Mouse (Mus musculus) yolk sac, embryonic 10.5 days (tissue): ENCODE results near the gene Ptprj.
"Not testable (repeated sequence)": the region's sequence is repeated elsewhere in the genome, so short reads cannot be mapped to it uniquely, and the experiment has no call there.

Experiments used
- DNase-seq: peaks from one replicate; pipeline ENCODE4 v3.0.0-alpha.2; 2017; ENCODE audit warnings: low spot score

Gene Ptprj

GRCm38 (mm10) chr2:90480747-90481308, 99.6 kb downstream of the Ptprj start:
- no peak for DNase-seq

DNA sequence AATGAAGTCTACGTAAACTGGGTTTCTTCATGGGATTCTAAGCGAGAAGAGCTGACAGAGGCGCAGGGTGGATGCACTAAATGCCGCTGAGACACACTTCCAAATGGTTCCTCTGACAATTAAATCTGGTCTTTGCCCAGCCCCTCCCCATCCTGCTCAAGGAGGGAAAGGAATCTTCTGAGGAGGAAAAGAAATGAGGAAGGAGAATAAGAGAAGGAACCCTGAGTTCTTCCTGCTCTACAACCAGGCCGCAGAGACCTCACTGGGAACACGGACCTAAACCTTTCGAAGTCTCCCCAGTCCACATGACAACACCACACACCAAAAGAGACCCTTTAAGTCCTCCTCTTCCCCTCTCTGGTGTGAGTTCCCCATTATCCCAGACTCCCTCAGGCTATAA, 101.9 kb downstream of the Ptprj start:
- DNase-seq = no peak

DNA sequence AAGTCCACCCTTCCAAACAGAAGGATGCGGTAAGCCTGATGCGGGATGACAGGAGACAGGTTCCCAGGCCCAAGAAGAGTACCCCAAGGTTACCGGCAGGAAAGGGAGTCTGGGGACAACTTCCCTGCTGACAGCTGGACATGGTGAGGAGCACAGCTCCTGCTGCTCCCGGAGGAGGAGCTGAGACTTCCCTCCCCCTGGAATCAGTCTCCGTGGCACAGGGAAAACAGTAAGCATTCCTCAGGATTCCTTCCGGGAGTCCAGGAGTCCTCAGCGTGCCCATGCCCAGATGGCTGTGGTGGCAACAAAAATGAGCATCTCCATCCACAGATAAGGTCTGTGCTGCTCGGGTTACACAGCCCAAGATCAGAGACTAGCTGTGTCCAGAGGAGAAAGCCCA, 102.8 kb downstream of the Ptprj start:
- no peak for DNase-seq

GRCm38 (mm10) chr2:90476792-90477191, 103.7 kb downstream of the Ptprj start:
- DNase-seq = no peak

DNA sequence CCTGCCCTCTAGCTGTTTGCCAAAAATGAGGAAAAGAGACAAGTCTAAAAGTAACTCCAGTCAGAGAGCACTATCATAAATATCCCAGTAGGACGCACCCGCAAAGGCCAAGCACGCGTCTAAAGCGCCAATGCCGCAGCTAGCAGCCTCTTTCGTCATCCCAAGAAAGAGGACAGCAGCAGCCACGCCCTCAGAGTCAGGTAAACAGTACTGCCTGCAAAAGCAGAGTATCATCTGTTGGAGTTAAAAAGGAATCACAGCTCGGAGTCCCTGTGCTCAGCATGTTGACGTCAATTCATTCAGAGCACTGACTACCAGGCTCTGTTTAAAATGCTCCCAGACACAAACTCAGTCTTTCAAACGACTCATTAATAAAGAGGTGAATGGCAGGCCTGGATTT, 104.1 kb downstream of the Ptprj start:
- DNase-seq = no peak

DNA sequence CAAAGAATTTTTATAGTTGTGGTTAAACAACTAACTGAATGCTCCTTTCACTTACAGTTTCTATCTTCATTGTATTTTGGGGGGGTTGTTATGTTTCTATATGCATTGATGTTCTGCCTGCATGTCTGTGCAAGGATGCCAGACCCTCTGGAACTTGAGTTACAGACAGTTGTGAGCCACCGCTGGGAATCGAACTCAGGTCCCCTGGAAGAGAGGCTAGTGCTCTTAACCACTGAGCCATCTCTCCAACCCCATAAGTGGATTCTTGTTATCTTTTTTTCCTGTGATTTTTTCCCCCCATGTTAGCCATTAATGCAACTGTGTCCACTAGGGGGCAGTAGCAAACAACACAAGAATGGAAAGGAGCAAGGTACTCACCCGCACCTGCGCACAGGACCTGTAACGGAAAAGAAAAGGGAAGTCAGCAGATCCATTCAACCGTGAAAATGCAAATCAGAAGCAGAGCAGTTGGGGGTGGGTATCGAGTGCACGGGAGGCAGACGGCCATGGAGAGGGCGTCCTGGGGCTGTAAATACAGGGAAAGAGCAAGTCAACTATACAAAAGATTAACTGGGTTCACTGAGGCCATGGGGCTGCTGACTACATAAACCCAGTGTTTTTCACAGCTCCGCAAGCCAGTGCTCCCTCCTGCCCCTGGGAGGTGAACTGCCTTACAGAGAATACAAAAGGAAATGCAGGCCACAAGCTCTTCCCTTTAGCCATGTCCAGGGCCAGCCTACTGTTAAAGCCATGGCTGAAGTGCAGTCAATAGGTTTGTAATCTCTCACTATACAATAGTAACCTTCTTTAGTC, 105.6 kb downstream of the Ptprj start:
- peak; percentile 88 for DNase-seq

GRCm38 (mm10) chr2:90472701-90473100, 107.7 kb downstream of the Ptprj start:
- DNase-seq = no peak

GRCm38 (mm10) chr2:90470122-90470521, 110.3 kb downstream of the Ptprj start:
- DNase-seq = no peak

- no peak for DNase-seq
Observed at GRCm38 (mm10) chr2:90466480-90466879, 114.0 kb downstream of the Ptprj start.

- no peak for DNase-seq
Observed at GRCm38 (mm10) chr2:90463735-90464134, 116.7 kb downstream of the Ptprj start.

DNA sequence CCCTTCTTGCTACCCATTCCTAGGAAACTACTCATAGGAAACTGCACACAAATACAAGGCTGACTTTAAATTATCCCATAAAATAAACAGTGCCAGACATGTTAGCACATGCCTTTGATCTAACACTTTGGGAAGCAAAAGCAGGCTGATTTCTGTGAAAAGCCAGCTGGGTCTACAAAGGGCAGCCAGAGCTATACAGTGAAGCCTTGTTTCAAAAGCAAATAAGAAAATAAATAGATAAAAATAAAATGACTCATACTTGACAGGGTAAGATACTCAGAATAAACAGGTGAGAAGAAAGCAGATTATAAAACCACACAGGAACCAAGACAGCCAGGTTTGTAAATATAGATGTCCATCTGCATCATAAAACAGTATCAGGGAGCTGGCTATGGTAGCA, 118.2 kb downstream of the Ptprj start:
- no peak for DNase-seq

- DNase-seq = no peak
Observed at GRCm38 (mm10) chr2:90457946-90458345, 122.5 kb downstream of the Ptprj start.

DNA sequence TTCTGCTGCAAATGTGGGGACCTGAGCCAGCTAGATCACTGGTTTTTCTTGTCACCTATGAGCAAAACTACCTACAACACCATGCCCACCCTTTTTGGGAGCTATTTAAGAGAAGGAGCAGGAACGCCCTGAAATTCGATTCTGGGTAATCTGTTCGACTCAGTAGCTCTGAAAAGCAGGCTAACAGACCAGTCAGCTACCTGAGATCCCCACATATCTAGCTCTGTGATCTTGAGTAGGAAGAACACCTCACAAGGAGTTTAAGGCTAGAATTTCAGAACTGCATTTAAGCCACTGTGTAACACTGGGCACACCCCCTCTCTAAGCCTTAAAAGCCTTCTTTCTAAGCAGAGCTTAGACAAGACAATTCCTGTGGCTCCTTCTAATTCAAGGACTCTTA, 128.1 kb downstream of the Ptprj start:
- no peak for DNase-seq

GRCm38 (mm10) chr2:90448967-90449740, 131.3 kb downstream of the Ptprj start:
- DNase-seq = no peak

DNA sequence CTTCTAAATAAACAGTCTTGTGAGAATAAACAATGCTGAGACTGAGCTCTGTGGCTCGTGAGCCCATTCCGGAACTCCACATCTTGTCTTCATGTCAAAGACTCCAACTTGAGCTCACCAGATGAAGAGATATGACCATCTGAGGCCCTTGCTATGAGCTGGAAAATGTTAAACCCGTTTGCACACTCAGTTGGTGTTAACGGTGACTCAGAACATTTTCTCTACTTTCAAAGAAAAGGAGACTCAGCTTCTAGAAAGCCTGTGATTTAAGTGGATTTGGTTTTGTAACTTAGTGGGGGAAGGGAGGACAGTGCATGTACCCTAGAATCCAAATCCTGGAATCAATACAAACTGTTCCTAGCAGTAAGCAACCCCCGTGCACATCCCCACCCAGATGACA, 136.6 kb downstream of the Ptprj start:
- no peak for DNase-seq

GRCm38 (mm10) chr2:90441811-90442210, 138.6 kb downstream of the Ptprj start:
- peak; percentile 24 for DNase-seq

DNA sequence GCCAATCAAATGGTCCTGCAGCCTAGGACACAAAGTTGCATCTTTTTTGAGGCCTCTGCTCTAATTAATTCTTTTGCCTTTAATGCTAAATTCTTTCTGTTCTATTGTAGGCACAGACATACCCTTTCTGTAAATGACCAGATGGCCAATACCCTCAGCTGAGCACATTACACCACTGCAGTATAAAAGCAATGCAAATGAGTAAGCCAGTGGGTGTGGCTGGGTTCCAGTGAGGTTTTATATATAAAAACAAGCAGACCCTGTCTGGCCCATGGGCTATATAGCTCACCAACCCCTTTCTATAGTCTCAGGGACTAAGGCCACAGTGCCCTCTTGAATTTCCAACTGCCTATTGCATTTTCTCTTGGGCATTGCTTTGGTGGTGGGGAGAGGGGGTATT, 140.3 kb downstream of the Ptprj start:
- DNase-seq = not testable (repeated sequence)

DNA sequence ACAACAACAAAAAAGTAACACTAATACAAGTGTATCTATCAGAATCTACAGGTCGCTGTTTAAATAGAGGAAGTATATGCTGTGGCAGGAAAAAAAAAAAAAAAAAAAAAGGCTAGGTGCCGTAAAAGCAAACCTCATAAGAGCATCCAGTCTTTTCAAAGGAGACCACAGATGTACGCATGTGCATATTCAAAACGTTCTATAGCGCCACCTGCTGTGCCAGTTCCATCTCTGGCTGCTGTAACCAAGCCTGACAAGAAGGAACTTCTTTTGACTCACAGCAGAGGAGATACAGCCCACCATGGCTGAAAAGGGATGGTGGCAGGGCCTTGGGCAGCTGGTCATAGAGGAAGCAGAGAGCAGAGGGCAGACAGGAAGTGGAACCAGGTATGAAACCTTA, 143.0 kb downstream of the Ptprj start:
- DNase-seq = not testable (repeated sequence)

GRCm38 (mm10) chr2:90429782-90430181, 150.7 kb downstream of the Ptprj start:
- DNase-seq = not testable (repeated sequence)

DNA sequence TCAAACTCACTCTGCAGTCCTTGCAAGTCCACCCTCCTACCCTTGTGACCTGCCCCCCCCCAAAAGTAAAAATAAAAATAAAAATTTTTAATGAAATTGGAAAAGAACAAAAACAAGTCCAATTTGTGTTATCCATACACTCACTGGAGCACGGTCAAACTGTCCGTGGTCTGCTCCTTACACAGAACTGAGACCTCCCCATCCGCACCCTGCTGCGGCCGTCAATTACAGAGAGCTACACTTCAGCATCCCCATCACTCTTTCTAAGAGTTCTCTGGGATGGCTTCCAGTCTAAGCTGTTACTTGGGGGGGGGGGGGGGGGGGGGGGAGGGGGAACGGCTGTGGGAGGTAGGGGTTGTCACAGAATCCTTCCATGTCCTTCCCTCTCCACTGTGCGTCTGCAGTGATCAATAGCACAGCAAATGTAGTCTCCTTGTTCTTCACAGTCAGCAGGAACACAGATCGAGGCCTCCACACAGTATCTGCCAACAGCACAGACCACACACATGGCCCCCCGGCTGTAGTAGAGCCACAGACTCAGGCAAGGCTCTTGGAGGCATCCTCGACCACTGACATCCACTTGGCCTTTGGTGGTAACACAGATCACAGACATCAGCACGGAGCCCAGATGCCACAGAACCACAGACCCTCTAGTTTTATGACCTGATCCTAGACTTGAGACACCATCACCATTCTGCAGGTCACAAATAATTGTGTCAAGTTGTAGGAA, 151.3 kb downstream of the Ptprj start:
- not testable (repeated sequence) for DNase-seq

DNA sequence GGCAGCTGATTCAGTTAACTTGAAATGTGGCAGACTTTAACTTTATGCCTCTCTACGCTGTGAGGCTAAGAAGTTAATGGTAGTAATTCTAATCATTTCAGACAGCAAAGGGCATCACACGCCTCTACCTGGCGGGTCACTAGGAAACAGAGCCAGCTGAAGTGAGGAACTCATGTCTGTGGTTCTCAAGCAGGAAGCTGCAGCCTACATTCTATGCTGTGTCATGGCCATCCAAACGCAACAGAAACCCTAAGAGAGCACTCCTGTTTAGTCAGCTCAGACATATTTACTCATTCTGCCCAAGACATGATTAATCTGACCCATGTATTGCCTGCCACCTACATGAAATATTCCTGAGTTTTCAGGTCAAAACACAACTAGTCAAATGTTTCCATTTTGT, 155.5 kb downstream of the Ptprj start:
- not testable (repeated sequence) for DNase-seq

DNA sequence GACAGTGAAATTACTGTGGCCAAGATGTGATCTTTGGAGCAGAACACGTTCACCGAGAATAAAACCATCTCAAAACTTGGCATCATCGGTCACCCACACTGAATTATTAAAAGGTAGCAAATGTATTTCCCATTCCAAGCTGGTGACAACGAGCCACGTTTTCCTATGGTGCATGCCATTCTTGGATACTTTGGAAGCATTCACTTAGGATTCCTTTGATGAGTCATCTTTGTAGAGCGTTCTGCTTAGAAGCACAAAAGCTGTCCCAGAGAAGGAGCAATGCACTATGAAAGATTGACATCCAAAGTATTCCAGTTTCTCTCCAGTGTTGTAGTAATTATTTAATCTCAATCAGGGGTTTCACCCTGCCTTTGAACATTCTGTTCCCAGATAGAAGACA, 158.2 kb downstream of the Ptprj start:
- DNase-seq = not testable (repeated sequence)
